Mouse (Mus musculus) liver, adult (tissue): Measurements from ENCODE around the gene Smad5.

Source experiments
- GATA4 ChIP-seq: IDR thresholded peaks from 2 replicates; pipeline ENCODE4 v1.6.1; 2014; ENCODE audit warnings: mild to moderate bottlenecking, low read length; ENCODE audit not compliant: insufficient replicate concordance

Smad5 gene

DNA sequence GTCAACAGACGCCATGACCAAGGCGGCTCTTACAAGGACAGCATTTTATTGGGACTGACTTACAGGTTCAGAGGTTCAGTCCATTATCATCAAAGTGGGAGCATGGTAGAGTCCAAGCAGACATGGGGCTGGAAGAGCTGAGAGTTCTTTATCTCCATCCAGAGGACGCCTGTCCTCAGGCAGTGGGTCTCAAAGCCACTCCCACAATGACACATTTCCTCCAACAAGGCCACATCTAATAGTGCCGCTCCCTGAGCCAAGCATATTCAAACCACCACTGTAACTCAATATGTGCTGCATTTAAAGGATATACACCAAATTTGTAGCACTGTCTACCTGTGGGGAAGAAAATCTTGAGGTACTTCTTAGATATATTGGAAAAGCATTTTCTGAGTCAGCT is 31.8 kb downstream of the Smad5 start:
- no peak for TF ChIP-seq GATA4

DNA sequence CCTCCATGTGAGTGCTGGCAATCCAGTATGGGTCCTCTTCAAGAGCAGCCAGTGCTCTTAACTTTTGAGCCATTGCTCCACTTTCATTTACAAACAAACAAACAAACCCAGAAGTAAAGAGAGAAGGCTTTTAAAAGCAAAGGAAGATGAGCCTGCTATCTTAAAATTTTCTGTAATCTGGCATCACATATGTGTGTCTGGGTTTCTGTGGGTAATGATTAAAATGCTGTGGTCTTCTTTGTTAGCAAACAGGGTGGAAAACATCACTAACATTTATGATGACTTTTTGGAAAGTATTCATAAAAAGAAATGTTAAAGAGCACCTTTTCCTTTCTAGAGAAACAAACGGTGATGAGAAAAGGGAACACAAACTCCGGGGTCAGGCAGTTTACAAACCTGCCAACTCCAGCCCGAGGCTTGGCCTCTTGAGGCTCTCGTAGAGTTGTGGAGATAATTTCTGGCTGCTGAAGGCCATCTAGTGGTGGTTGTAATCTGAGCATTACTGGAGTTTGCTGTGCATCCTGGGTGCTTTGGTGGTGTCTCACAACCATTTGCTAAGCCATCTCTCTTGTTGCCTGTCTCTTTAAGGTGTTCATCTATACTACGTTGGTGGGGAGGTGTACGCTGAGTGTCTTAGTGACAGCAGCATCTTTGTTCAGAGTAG is 32.5 kb downstream of the Smad5 start:
- TF ChIP-seq GATA4, result no peak

DNA sequence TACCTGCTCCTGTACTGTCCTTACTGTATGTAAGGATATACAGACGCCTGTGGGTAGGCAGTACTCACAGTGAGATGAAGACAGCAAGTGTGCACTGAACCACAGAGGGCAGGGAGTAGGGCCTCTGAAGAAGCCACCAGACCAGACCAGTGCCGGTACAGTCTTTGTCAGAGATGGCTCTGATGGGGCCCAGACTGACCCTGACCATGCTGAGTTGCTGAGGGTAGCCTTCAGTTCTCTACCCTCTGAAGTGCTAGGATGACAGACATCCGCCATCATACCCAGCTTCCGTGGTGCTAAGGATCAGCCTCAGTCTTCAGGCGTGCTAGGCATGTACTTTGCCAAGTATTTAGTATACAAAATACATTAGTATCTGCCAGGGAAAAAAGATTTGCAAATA is 36.7 kb downstream of the Smad5 start:
- TF ChIP-seq GATA4, result no peak

DNA sequence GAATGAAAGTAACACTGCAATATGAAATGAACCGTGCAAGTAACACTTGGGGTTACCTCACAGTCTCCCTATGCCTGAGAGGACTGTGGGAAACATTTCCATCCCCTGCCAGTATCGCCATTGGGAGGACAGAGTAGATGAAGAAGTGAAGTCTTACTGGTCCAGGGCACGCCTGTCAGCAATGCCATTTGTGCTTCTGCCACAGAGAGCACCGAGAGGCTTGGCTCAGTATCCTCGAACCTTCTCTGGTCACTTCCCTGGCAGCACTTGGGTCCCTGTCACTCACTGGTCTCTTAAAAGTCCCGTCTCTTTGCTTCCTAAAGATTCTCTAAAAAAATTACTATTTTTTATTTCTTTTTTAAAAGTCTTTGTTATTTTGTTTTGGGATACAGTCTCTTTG is 37.7 kb downstream of the Smad5 start:
- no peak for TF ChIP-seq GATA4

DNA sequence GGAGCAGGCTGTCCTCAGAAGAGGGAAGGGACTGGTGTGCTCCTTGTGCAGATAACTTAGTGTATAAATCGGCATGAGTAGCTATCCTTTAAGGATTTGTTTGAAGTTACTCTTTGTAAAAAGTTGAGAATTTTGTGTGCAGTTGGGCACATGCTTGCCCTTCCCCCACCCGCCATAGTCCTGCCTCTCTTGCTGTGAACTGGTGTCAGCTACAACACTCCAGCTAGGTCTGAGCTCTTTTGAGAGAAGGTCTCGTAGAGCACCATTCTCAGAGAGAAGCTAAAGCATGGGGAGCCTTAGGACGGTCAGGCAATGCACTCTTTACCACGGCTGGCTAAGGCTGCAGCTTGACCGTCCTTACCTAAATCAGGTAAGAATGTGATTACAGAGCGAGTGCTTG is 38.9 kb downstream of the Smad5 start:
- TF ChIP-seq GATA4, result no peak

DNA sequence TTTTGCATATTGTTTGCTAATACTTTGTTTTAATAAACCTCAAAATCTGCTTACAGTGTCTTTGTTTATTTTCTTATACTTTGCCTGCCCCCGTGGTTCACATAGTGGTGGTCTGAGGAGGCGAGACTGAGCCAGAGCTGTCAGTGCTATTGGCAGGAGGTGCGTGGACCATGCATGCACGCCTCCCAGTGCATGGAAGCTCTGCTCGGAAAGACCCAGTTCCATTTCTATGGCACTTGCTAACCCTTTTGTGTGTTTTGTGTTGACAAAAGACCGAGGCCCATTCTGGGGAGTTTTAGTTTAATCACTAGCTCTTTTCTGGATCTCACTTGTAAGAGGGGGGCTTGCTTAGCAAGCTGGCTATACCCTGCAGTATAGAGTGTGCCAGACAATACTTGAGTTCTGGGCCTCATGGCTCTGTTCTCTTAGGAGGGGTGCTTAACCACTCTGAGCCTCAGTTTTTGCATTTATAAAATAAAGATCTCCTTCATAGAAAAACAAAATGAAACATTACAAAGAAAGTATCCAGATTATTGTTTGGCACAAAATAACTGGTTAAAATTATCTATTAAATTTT is 39.6 kb downstream of the Smad5 start:
- no peak for TF ChIP-seq GATA4

DNA sequence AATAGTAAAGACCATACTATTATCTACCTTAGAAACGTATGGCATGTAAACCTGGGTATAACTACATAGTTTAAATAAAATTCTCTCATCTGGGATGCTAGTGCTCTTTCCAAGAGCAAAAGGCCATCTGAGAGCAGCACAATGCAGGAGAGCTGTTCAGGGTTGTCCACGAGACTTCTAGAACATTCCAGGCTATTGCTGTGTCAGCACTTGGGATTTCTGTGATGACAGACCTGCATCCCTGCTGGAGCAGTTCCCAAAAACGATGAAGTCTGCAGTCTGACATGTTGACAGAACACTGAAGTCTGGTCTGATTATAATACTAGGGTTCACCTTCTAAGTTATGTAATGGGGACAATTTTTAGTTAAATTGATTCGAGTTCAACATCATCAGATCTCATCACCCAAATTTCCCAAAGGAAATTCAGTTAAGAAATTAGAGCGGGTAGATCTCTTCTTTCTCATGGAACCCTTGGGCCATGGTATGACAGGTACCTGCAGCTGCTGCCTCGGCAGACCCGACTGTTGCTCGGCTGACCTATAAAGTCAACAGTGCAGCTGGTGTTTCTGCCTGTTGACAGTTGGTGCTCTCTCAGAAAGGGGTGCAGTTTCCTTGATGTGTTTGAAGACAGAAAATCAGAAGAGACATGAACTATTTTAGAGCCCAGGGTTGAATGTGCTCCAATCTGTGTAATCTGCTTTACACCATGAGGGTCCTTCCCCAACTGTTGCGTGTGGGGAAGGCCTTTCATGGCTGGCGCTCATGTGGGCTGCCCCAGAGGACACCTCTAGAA is 44.1 kb downstream of the Smad5 start:
- TF ChIP-seq GATA4, result no peak

DNA sequence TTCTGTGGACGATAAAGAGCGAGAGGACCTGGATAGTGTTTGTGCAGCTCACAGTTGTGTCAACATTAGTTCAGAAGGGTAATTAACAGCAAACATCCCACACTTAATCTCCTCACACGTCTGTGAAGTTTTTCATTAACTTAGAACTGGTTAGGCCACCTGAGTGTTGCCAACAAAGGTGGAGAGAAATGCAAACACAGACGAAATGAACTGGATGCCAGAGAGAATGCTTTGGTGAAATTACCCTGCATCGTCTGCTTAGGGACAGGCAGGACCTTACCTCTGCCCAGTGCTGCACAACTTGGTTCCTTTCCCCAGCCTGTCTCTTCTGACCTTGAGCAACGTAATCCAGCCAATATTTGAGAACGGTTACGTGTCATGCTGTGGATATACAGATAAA is 44.7 kb downstream of the Smad5 start:
- TF ChIP-seq GATA4, result no peak

DNA sequence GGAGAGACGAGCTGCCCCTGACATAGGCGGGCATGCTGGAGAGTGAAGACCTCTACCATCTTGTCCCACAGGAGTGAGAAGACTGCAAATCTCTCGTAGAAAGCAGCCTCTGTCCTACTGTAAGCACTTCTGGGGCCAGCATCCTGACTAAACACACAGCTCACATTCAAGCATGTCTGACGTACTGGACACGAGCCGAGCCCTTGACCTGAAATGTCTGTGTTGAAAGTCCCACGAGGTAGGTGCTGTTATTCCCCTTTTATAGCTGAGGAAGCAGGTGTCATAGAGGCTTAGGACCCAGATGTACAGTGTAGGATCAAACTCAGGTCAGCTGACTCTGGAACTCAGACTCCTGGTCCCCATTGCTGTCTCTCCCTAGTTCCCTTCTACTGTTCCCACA is 46.6 kb downstream of the Smad5 start:
- no peak for TF ChIP-seq GATA4

DNA sequence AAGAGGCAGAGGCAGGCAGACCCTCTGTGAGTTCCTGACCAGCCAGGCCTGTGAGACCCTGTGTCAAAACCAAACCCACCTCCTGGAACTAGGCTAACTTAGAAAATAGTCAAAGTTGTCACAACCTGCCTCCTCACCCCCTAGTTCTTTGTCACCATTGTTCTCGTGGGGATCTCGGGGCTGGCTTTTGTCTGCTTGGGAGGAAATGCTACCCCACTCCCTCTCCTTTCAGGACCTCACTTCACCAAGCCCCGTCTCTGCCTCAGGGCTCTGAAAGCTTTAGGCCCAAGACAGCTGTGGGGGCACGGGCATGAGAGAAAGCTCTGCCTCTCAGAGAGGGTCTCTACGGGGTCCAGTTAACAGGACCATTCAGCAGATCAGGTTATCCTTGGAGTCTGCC is 49.0 kb downstream of the Smad5 start:
- no peak for TF ChIP-seq GATA4

DNA sequence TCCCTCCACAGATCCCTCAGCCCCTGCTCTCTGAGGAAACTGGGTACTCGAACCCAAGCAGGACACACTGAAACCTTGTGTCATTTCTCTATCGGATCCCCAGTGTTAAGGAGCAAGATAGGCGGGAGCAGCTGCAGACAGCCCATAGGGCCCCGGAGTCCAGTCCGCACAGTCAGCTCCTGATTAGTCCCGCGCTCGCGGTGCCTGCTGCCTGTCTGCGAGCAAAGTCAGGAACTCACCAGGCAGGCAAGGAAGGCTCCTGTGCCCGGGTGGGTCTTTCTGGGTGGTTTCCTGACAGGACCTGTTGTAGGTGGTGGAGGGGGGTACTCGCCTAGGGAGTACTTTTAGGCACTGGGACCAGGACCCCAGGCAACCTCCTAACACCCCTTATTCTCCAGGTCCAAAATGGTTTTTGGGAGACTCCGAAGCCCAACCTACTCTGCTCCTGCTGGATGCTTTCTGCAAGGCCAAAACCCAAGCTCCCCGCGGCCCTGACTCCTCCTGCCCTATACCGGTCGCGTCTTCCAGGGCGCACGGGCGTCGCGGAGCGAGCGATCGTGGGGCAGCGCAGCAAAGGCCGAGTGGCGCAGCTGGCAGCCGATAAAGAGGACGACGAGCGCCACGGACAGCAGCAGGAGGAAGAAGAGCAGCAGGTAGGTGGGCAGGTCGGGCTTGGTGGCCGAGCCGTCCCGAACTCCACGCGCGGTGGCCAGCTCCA is 49.8 kb downstream of the Smad5 start:
- TF ChIP-seq GATA4, result no peak

DNA sequence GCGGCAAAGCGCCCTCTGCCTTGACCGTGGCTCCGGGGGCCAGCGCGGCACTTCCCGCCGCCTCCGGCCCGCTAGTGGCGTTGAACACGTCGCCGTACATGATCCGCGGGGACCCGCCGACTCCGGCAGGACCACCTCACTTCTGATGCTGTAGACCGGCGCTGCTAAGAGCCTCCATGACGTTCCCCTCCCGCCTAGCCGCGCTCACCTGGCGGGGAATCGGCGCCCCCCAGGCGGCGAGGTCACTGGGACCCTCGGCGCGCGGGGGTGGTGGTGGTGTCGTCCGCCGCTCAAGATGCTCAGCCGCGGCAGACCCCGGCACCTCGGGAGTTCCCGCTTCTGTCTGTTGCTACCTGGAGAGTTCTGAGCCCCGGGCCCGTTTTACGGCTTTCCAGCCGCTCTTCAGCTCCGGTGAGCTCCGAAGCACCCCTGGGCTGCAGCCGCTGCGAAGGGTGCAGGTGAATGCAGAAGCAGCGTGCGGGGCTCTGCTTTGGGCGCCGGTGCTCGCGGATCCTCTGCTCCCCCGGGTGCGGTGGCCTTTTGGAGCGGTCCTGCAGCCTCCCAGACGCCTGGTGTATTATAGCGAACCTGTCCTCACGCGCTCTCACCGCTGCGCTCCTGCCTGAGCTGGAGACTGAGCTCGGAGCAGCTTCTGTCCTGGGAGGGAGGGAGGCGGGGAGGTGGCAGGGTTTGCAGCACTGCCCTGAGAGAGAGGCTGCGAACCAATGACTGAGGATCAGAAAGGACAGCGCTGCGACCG is 50.6 kb downstream of the Smad5 start, which contains the start of gene Gm45623:
Gene Gm45623, minus strand, starts transcription at position 636 of the 760 bp plus-strand sequence.
- TF ChIP-seq GATA4, result no peak

DNA sequence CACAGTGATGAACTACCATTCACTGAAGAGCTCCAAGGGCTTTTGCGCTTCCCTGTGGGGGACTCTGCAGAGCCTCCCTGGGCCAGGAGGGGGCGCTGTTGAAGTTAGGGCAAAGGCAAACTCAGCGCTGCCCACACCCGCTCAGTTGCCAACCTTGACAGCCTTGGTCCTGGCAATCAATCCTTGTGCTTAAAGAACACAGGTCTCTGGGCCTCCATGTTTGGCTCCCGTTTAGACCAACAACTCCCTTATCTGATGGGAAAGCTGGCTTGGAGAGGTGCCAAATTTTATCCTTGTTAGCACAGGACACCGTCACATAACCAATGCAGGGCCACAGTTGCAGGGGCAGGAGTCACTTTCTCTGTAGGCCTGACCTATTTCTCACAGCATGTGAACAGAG is 53.1 kb downstream of the Smad5 start:
- peak; percentile 96; the same call in 1 of the 2 replicates for TF ChIP-seq GATA4

DNA sequence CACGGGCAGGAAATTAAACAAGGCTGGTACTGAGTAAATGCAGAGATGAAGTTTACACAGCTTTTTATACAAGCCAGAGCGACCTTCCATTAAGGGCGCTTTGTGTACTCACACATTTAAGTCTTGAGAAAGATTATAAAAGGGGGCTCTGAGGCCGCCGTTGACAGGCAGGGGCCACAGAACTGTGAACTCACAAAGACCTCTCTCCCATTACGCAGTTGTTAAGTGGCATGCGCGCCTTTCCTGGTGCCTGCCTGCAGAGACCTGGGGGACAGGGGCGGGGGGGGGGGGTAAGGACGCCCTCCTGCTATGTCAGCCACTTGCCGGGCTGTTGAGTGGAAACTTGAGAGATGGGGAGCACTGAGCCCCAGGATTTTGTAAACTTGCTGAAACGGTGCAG is 54.4 kb downstream of the Smad5 start:
- TF ChIP-seq GATA4, result no peak

DNA sequence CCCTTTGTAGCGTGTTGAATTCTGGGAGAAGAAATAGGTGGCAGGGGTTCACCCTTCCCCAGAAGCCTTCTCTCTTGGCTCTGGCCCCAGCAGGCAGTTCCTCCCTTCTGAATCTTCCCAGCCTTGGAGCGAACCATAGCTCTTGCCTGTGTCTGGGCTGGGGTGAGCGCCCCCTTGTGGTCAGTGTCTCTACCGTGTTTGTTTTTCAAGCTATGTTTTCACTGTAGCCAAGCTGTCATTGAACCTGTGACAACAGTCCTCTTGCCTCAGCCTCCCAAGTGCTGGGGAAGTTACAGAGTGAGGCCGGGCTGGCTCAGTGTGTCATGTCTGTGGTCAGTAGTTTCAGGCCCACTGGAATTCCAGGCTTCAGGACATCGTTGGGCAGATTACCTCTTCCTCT is 55.7 kb downstream of the Smad5 start:
- no peak for TF ChIP-seq GATA4
